Mouse (Mus musculus) urinary bladder, postnatal 14 days (tissue): ENCODE measurements at regions not wholly inside any gene's neighbourhood (a gene's known extent, or its start where the extent isn't known, plus 50 kb on each side); places are given as distances from the start of the nearest gene placed in this dataset.

Experiments
- DNase-seq: peaks from one replicate; pipeline ENCODE4 v3.0.0; 2021; ENCODE audit warnings: low spot score

- DNase-seq: peak; percentile 76
Measured at GRCm38 (mm10) chr9:61046517-61046916, 252.2 kb downstream of the Uaca start.

DNA sequence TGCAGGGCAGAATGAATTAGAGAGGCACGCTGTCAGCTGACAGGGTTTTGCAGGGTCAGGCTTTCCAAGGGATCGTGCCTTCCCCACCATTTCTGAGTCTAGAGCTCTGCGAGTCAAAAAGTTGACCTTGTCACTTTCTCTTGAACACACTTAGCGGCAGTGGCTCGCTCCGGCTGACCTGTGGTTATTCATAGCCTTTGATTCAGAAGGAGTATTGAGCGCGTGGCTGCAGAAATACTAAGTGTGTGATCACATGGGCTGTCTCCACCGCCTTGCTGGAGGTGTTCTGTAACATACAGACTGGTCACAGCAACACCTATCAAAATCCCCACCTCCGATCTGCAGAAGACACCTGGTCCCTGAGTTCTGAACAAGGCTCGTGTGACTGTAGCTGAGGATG, 252.9 kb downstream of the Uaca start:
- no peak for DNase-seq

DNA sequence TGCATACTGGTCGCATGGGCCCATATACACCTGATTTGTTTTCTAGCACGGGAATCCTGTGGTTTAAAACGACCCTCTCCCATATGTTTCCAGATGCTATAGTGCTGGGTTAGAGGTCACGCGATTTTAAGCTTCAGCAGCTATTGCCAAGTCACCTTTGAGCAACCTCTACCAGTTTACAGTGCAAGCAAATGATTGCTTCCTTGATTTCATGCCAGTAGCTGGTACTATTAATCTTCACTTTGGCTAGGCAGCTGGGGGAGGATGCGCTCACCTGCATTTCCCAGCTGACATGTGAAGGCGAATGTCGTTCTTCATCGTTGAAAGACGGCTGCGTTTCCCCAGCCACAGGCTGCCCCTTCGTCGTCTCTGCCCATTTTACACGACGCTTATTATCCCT, 254.2 kb downstream of the Uaca start:
- no peak for DNase-seq

- DNase-seq: no peak
Measured at GRCm38 (mm10) chr9:61052621-61053020, 258.3 kb downstream of the Uaca start.

- peak; percentile 36 for DNase-seq
Measured at GRCm38 (mm10) chr9:61054427-61054826, 260.1 kb downstream of the Uaca start.

DNA sequence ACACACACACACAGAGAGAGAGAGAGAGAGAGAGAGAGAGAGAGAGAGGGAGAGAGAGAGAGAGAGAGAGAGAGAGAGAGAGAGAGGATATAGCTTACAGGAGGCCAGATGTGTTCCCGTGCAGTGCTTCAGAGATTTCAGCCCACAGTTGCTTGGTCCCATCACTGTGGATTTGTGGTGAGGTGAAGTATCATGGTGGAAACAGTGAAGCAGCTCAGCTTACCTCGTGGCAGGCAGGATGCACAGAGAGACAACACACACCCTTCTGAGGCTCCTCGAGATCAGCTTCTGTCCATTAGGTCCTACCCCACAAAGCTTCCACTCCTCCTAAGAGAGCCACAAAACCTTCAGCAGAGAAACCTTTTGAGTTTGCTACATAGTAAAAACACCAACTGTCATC, 261.1 kb downstream of the Uaca start:
- DNase-seq: no peak

DNA sequence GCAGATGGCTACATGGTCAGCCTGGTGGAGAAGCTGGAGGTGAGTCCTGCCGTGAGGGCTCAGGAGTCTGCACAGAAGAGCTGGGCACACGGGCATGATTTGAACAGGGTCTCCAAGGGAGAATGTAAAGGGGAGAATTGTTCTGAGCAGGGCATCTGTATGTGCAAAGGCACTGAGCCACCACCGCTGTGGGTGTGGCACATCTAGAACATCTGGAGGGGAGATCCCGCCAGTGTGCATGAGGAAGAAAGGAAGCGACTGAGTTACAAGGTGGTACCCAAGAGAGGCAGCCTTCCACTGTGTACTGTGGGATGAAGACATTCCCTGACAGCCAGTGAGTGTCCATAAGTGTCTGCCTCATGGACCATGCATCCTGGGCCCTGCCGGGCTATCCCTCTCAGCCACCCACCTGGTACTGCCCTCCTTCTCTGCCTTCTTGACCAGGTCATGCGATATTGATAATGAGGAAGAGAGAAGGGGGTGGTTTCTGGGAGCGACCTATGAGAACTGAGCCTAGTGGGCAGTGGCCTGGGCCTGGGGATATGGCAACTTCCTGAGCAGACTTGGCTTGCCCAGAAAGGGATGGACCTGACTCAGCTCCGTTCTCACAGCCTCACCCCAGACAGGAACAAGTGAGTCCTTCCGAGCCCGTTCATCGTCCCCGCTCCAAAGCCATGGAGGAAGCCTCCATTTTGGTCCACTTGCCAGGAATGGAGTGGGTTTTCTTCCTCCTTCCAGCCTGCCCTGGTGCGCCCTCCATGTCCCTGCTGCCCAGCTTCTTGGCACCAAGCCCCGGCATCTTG, 261.8 kb downstream of the Uaca start:
- peak; percentile 37 for DNase-seq

- DNase-seq: peak; percentile 16
Measured at GRCm38 (mm10) chr9:61056731-61057270, 262.5 kb downstream of the Uaca start.

- DNase-seq: no peak
Measured at GRCm38 (mm10) chr9:61059225-61059624, 264.9 kb downstream of the Uaca start.

DNA sequence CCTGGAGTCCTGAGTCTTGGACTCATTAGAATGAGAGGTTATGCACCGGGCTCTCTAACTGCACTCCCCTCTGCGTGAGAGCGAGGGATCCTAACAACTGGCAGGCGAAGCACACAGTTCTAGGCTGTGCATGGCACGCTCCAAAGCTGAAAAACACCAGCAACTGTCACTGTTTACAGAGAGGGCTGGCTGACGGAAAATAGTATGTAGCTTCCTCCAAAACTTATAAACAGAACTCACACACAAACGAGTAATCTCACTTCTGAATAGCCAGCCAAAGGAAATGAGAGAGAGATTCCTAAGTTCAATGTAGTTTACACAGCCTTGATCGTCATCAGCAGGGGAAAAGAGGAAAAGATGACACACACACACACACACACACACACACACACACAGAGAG, 266.6 kb downstream of the Uaca start:
- DNase-seq: no peak

GRCm38 (mm10) chr9:61064714-61065305, 270.5 kb downstream of the Uaca start:
- DNase-seq: peak; percentile 13

GRCm38 (mm10) chr9:61069553-61070314, 275.4 kb downstream of the Uaca start:
- no peak for DNase-seq

GRCm38 (mm10) chr9:61070315-61070707, 276.0 kb downstream of the Uaca start:
- no peak for DNase-seq

DNA sequence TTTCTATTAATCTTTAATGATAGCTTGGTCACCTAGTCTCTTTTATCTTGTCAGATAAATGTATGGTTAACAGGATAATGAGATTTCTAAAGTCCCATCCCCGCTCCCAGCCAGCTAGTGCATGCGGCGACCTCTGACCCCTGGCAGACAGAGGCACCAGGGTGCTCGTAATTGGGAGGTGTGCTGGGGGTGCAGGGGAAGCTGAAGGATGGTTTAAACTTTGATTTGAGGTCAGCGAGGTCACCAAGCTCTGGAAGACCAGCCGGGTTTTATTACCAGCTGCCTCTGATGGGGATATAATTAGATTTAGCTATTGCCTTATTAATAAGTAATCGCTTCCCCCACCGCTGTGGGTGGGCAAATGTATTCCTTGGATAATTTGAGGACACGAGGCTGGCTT, 276.5 kb downstream of the Uaca start:
- DNase-seq: no peak

DNA sequence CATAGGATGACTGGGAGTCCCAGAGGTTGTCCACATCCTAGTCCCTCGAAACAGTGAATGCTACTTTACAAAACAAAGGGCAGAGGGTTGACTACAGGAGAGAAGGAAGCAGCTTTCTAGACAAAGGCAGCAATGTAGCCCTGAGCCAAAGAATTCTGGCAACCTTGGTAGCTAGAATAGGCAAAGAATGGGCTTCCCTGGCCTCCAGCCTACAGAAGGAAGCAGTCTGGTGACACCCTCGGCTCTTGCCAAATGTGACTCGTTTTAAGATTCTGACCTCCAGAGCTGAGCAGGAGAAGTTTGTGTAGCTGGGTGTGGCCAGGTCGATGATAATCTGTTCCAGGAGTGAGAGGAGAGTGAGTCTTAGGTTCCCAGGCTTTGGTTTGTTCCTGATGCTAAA, 279.1 kb downstream of the Uaca start:
- no peak for DNase-seq

DNA sequence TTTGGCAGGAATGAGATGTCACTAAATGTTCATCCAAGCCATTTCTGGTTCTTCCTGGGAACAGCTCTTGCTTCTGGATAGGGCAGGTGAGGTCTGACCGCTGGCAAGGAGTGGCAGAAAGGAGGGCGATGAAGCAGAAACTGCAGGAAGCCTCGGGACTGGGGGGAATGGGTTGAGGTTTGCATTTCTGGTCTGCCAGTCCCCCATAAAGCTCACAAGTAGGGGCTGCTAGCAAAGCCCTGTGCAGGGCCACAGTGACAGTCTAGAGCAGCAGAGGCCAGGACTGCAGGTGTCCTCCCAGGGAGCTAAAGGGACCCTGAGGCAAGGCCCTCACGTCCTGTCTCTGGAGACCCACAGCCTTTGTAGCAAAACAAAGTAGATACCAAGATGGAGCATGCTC, 280.7 kb downstream of the Uaca start:
- DNase-seq: no peak

GRCm38 (mm10) chr9:61077181-61077580, 282.8 kb downstream of the Uaca start:
- DNase-seq: no peak

DNA sequence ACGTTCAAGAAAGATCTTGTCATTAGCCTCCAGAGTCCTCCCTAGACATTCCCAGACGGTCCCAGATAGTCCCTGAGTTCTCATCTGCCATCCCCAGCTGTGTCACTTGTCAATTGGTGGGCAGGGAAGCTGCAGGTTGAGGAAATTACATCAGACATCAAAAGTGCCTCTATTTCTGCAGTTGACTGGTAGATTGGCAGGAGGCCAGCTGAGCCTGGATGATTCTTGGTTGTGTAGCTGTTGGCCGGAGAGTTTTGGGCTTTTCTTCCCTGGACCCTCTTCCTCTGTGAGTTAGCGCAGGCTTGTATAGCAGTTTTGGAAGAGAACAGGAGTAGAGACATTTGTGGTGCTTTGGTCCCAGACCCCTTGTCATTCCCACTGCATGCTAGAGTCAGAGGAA, 283.5 kb downstream of the Uaca start:
- no peak for DNase-seq

- no peak for DNase-seq
Measured at GRCm38 (mm10) chr9:61081474-61082021, 287.2 kb downstream of the Uaca start.

DNA sequence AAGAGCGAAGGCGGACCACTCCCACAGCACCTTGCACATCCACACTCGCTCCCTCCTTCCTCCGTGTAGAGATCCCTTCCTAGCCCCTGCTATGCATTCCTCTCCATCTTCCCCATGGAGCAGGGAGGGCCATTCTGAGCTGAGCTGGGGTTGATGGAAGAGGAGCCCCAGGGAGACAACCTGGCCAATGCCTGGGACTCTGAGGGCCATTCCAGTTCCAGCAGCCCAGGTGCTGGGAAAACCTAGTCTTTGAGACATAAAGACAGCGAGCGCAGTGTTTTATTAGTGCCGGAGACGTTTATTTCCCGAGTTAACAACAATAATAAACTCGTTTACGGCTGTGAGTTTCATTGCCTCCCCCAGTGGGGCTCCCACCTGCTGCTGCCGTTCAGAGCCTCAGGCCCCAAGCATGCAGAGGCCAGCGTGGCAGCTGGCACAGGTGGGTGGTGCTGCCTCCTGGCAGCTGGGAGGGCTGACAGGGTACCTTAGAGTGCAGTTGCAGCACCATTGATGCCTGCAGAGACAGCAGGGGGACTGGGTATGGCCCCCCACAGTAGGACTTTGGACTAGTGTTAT, 287.4 kb upstream of the Tle3 start:
- DNase-seq: no peak

DNA sequence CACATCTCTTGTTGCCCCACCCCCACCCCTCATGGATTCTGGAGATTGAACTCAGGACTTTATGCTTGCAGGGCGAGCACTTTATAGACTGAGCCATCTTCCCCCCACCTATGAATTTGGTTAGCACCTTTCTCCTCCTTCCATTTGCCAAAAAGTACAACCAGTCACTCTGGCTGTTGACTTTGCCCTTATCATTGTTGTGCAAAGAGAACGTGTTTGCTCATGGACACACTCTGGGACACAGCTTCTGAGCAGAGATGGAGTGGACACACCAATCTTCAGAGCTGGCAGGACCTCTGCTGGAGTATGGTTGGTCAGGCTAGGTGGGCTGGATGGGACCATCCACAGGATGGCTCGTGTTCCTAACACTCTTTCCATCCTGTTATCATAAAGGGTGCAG, 285.1 kb upstream of the Tle3 start:
- no peak for DNase-seq

DNA sequence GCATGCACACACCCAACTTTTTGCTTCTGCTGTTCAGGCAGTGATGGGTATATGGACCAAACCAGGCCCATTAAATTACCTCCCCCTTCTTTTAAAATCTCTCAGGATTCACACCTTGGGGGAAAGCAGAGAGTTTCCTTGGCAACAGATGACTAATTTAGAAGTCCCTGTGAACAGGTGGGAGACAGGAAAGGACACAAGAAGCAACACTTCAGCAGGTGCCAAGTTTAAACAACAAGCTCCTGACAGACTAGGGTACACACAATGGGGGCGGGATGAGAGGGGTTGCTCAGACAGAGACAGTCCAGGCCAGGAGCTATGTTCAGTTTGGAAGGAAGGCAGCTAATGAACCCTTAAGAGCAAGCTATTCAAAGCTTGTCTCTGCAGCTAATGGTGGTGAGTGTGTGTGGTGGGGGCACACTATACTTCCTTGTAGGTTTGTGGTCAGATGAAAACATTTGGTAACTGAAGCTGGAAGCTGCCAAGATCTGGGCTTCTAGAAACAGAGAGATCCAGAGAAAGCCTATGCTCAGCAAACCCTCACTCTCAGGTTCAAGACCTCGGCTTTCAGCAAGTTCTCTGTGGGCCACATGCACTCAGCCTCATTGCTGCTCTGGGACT, 283.0 kb upstream of the Tle3 start:
- DNase-seq: no peak
